Mouse (Mus musculus): ENCODE data around the gene Prdm11. TPM values are rescaled to one million over a fixed set of nuclear protein-coding genes. Genes with fewer than 3 reads are reported as not detected.

Prdm11 gene
- polyA plus RNA-seq, 1 experiment from 2014 or later = 4.4 TPM

- Histone ChIP-seq H3K4me1 (ENCODE audit: insufficient read depth) (0 out of 2 replicates have a peak, but pooled peaks cover 7% of the 10 kb centered on the region), H3K27me3 (ENCODE audit: insufficient read depth, low read length) (no peaks in the 10 kb centered on the region), H3K9me3 (ENCODE audit: low read depth, low read length) (no peaks in the 10 kb centered on the region), H3K27ac (ENCODE audit: low read depth) (peak overlapping the region; percentile 65), H3K9ac (no peak overlapping the region), H3K36me3 (ENCODE audit: insufficient read depth) (peaks cover 10% of the 10 kb centered on the region; the same call in 1 of the 2 replicates), H3K4me2 (no peak overlapping the region), H3K4me3 (ENCODE audit: low read depth, low read length) (no peak overlapping the region)
- ATAC-seq (ENCODE audit: insufficient read depth) (no peak), DNase-seq (no peak)
- WGBS = 45% methylated on average over 8 of the region's 8 CpGs
- peak; percentile 52; the same call in 1 of the 2 replicates for TF ChIP-seq CTCF (IDR thresholded peaks at IDR 0.05; ENCODE audit: low read depth)
These were observed 79.7 kb downstream of the Prdm11 start for GRCm38 (mm10) chr2:92966257-92966656.

- no peak for DNase-seq
- Histone ChIP-seq H3K36me3 (ENCODE audit: insufficient read depth) (no peaks in the 10 kb centered on the region; the same call in 1 of the 2 replicates), H3K4me3 (ENCODE audit: low read depth, low read length) (no peak overlapping the region), H3K9me3 (ENCODE audit: low read depth, low read length) (no peaks in the 10 kb centered on the region), H3K4me1 (ENCODE audit: insufficient read depth) (0 out of 2 replicates have a peak, but pooled peaks cover 7% of the 10 kb centered on the region), H3K27ac (ENCODE audit: low read depth) (no peak overlapping the region), H3K27me3 (ENCODE audit: insufficient read depth, low read length) (no peaks in the 10 kb centered on the region), H3K4me2 (no peak overlapping the region), H3K9ac (no peak overlapping the region)
- no peak for TF ChIP-seq CTCF (IDR thresholded peaks at IDR 0.05; ENCODE audit: low read depth)
- 86% methylated on average over 1 of the region's 1 CpGs for WGBS
- no peak for ATAC-seq (ENCODE audit: insufficient read depth)
These were observed 81.6 kb downstream of the Prdm11 start for GRCm38 (mm10) chr2:92964345-92964744.

- Histone ChIP-seq H3K27ac (ENCODE audit: low read depth) (no peak overlapping the region), H3K4me3 (ENCODE audit: low read depth, low read length) (no peak overlapping the region), H3K36me3 (ENCODE audit: insufficient read depth) (no peaks in the 10 kb centered on the region), H3K4me2 (no peak overlapping the region), H3K9me3 (ENCODE audit: low read depth, low read length) (0 out of 2 replicates have a peak, but pooled peaks cover 5% of the 10 kb centered on the region), H3K4me1 (ENCODE audit: insufficient read depth) (no peaks in the 10 kb centered on the region), H3K27me3 (ENCODE audit: insufficient read depth, low read length) (no peaks in the 10 kb centered on the region), H3K9ac (no peak overlapping the region)
- DNase-seq (peak; percentile 51), ATAC-seq (ENCODE audit: insufficient read depth) (no peak)
- no peak for TF ChIP-seq CTCF (IDR thresholded peaks at IDR 0.05; ENCODE audit: low read depth)
- 48% methylated on average over 4 of the region's 4 CpGs for WGBS
These were observed 87.3 kb downstream of the Prdm11 start for GRCm38 (mm10) chr2:92958640-92959039.

GRCm38 (mm10) chr2:92956943-92957342 lies 89.0 kb downstream of the Prdm11 start:
- no peak for TF ChIP-seq CTCF (IDR thresholded peaks at IDR 0.05; ENCODE audit: low read depth)
- no peak overlapping the region for H3K27ac ChIP-seq (ENCODE audit: low read depth)
- H3K27me3 ChIP-seq (ENCODE audit: insufficient read depth, low read length) = no peaks in the 10 kb centered on the region
- no peak for ATAC-seq (ENCODE audit: insufficient read depth)
- no peak for DNase-seq
- no peaks in the 10 kb centered on the region for H3K4me1 ChIP-seq (ENCODE audit: insufficient read depth)
- H3K9me3 ChIP-seq (ENCODE audit: low read depth, low read length) = 0 out of 2 replicates have a peak, but pooled peaks cover 5% of the 10 kb centered on the region
- no peak overlapping the region for H3K9ac ChIP-seq
- H3K4me2 ChIP-seq = no peak overlapping the region
- no peaks in the 10 kb centered on the region for H3K36me3 ChIP-seq (ENCODE audit: insufficient read depth)
- H3K4me3 ChIP-seq (ENCODE audit: low read depth, low read length) = no peak overlapping the region
- WGBS = 78% methylated on average over 2 of the region's 2 CpGs

- Histone ChIP-seq H3K4me1 (ENCODE audit: insufficient read depth) (no peaks in the 10 kb centered on the region), H3K4me3 (ENCODE audit: low read depth, low read length) (no peak overlapping the region), H3K27ac (ENCODE audit: low read depth) (no peak overlapping the region), H3K27me3 (ENCODE audit: insufficient read depth, low read length) (no peaks in the 10 kb centered on the region), H3K9ac (no peak overlapping the region), H3K4me2 (no peak overlapping the region), H3K36me3 (ENCODE audit: insufficient read depth) (no peaks in the 10 kb centered on the region), H3K9me3 (ENCODE audit: low read depth, low read length) (0 out of 2 replicates have a peak, but pooled peaks cover 5% of the 10 kb centered on the region)
- WGBS = 28% methylated on average over 11 of the region's 11 CpGs
- no peak for ATAC-seq (ENCODE audit: insufficient read depth)
- peak; percentile 85 for TF ChIP-seq CTCF (IDR thresholded peaks at IDR 0.05; ENCODE audit: low read depth)
- DNase-seq = peak; percentile 82
These were observed 91.4 kb downstream of the Prdm11 start for GRCm38 (mm10) chr2:92954404-92955114.

GRCm38 (mm10) chr2:92953450-92953849 lies 92.5 kb downstream of the Prdm11 start:
- no peak overlapping the region for H3K4me3 ChIP-seq (ENCODE audit: low read depth, low read length)
- H3K36me3 ChIP-seq (ENCODE audit: insufficient read depth) = no peaks in the 10 kb centered on the region
- 84% methylated on average over 17 of the region's 17 CpGs for WGBS
- 0 out of 2 replicates have a peak, but pooled peaks cover 5% of the 10 kb centered on the region for H3K9me3 ChIP-seq (ENCODE audit: low read depth, low read length)
- H3K27ac ChIP-seq (ENCODE audit: low read depth) = no peak overlapping the region
- no peak for TF ChIP-seq CTCF (IDR thresholded peaks at IDR 0.05; ENCODE audit: low read depth)
- no peaks in the 10 kb centered on the region for H3K27me3 ChIP-seq (ENCODE audit: insufficient read depth, low read length)
- H3K9ac ChIP-seq = no peak overlapping the region
- H3K4me1 ChIP-seq (ENCODE audit: insufficient read depth) = no peaks in the 10 kb centered on the region
- no peak for DNase-seq
- no peak for ATAC-seq (ENCODE audit: insufficient read depth)
- no peak overlapping the region for H3K4me2 ChIP-seq

GRCm38 (mm10) chr2:92949518-92949917 lies 96.4 kb downstream of the Prdm11 start:
- no peaks in the 10 kb centered on the region for H3K9me3 ChIP-seq (ENCODE audit: low read depth, low read length)
- H3K4me3 ChIP-seq (ENCODE audit: low read depth, low read length) = no peak overlapping the region
- H3K27me3 ChIP-seq (ENCODE audit: insufficient read depth, low read length) = no peaks in the 10 kb centered on the region; the same call in 1 of the 2 replicates
- DNase-seq (no peak), ATAC-seq (ENCODE audit: insufficient read depth) (no peak)
- no peak overlapping the region for H3K9ac ChIP-seq
- H3K4me1 ChIP-seq (ENCODE audit: insufficient read depth) = peaks cover 4% of the 10 kb centered on the region; the same call in 1 of the 2 replicates
- WGBS = 0% methylated on average over 1 of the region's 1 CpGs
- TF ChIP-seq CTCF (IDR thresholded peaks at IDR 0.05; ENCODE audit: low read depth) = no peak
- no peak overlapping the region for H3K4me2 ChIP-seq
- no peak overlapping the region for H3K27ac ChIP-seq (ENCODE audit: low read depth)
- no peaks in the 10 kb centered on the region for H3K36me3 ChIP-seq (ENCODE audit: insufficient read depth)

Data from lung, embryonic 14.5 days (tissue).